Comparison of ENCODE assay signal across 8 mouse cellular contexts in genomic region chr10:94931961-94932832, GRCm38 (mm10). TPM values are rescaled to one million over a fixed set of nuclear protein-coding genes. Genes with fewer than 3 reads are reported as not detected.
DNase-seq lines count a peak whose midpoint lies in the region; ATAC-seq and TF ChIP-seq lines count a peak whose summit lies in the region.

No protein-coding gene starts in this region.

- H3K36me3 ChIP-seq in intestine, postnatal 0 days (ENCODE audit: control insufficient read depth, insufficient read depth): no peaks in the 10 kb centered on the region
- no peaks in the 10 kb centered on the region for H3K36me3 ChIP-seq in lung, postnatal 0 days (ENCODE audit: insufficient read depth, low read length)

- peak; percentile 49; the same call in 1 of the 2 replicates for ATAC-seq in intestine, postnatal 0 days
- ATAC-seq in lung, postnatal 0 days: peak; percentile 96

- TF ChIP-seq EP300 in lung, postnatal 0 days (IDR thresholded peaks at IDR 0.05): peak; percentile 84

- no peak overlapping the region for H3K9ac ChIP-seq in intestine, postnatal 0 days (ENCODE audit: low read depth, low read length)
- H3K9ac ChIP-seq in lung, postnatal 0 days (replicated peaks; ENCODE audit: low read depth): no peak overlapping the region

- 30% methylated on average over 9 of the region's 9 CpGs for WGBS in intestine, postnatal 0 days
- WGBS in lung, postnatal 0 days: 33% methylated on average over 9 of the region's 9 CpGs

- H3K4me2 ChIP-seq in intestine, postnatal 0 days (replicated peaks; ENCODE audit: low read depth): no peak overlapping the region
- no peak overlapping the region for H3K4me2 ChIP-seq in lung, postnatal 0 days (replicated peaks; ENCODE audit: low read depth, low read length)

- DNase-seq in embryo, embryonic 10 days (ENCODE audit: low spot score): peak; percentile 65
- no peak for DNase-seq in embryo, embryonic 9.5 days (ENCODE audit: extremely low spot score)
- peak; percentile 57 for DNase-seq in embryo, embryonic 10.5 days (ENCODE audit: low spot score)
- peak; percentile 96 for DNase-seq in lung, postnatal 0 days (ENCODE audit: low spot score)
- DNase-seq in layer of hippocampus, adult 9-11 months: no peak
- DNase-seq in cerebellum, postnatal 25 days: no peak
- no peak for DNase-seq in frontal cortex, postnatal 10 days (ENCODE audit: low spot score in 2 of 2)

- H3K27ac ChIP-seq in intestine, postnatal 0 days (ENCODE audit: low read depth, low read length): no peak overlapping the region
- H3K27ac ChIP-seq in lung, postnatal 0 days (ENCODE audit: low read length): peak overlapping the region; percentile 16

- no peaks in the 10 kb centered on the region for H3K9me3 ChIP-seq in intestine, postnatal 0 days (ENCODE audit: control insufficient read depth)
- H3K9me3 ChIP-seq in lung, postnatal 0 days (ENCODE audit: low read length): no peaks in the 10 kb centered on the region

- no peak overlapping the region for H3K4me3 ChIP-seq in intestine, postnatal 0 days (ENCODE audit: low read depth, low read length)
- H3K4me3 ChIP-seq in lung, postnatal 0 days (ENCODE audit: low read depth, low read length): no peak overlapping the region

- H3K27me3 ChIP-seq in intestine, postnatal 0 days (replicated peaks; ENCODE audit: control insufficient read depth, insufficient read depth, low read length): no peaks in the 10 kb centered on the region
- H3K27me3 ChIP-seq in lung, postnatal 0 days (replicated peaks; ENCODE audit: insufficient read depth, low read length): no peaks in the 10 kb centered on the region

- H3K4me1 ChIP-seq in intestine, postnatal 0 days (replicated peaks; ENCODE audit: control insufficient read depth, insufficient read depth, low read length): no peaks in the 10 kb centered on the region
- H3K4me1 ChIP-seq in lung, postnatal 0 days (ENCODE audit: insufficient read depth, low read depth, low read length): no peaks in the 10 kb centered on the region

- TF ChIP-seq CTCF in intestine, postnatal 0 days (IDR thresholded peaks at IDR 0.05; ENCODE audit: low read depth): peak; percentile 18; the same call in 1 of the 2 replicates
- peak; percentile 35 for TF ChIP-seq CTCF in lung, postnatal 0 days (IDR thresholded peaks at IDR 0.05)

RNA-seq across cellular contexts. Expression of gene Plxnc1, which starts 12.4 kb away (rescaled TPM):
- polyA plus RNA-seq in intestine, postnatal 0 days (2015; fragmentation: Nextera tagmentation; extraction: Ambion mirVana): 0.70 and 0.80 TPM in 2 replicates
- 3.2 and 4.2 TPM in 2 replicates for polyA plus RNA-seq in lung, postnatal 0 days (2015; fragmentation: Nextera tagmentation; extraction: Ambion mirVana)

Comparison
In these comparisons a context has a peak if more than half of its experiments do, and no peak if none do; other contexts are left out.
1. DNase-seq: peak in embryo, embryonic 10 days (single experiment), embryo, embryonic 10.5 days (single experiment) and lung, postnatal 0 days (single experiment); none in embryo, embryonic 9.5 days (single experiment), layer of hippocampus, adult 9-11 months (single experiment), cerebellum, postnatal 25 days (0 of 2) and frontal cortex, postnatal 10 days (0 of 2).